Mouse (Mus musculus): ENCODE measurements around the gene Sgcd. TPM values are rescaled to one million over a fixed set of nuclear protein-coding genes. Genes with fewer than 3 reads are reported as not detected.

Gene Sgcd
- total and polyA plus RNA-seq, 3 experiments, result 0.38 to 2.4 (median 0.43) TPM

DNA sequence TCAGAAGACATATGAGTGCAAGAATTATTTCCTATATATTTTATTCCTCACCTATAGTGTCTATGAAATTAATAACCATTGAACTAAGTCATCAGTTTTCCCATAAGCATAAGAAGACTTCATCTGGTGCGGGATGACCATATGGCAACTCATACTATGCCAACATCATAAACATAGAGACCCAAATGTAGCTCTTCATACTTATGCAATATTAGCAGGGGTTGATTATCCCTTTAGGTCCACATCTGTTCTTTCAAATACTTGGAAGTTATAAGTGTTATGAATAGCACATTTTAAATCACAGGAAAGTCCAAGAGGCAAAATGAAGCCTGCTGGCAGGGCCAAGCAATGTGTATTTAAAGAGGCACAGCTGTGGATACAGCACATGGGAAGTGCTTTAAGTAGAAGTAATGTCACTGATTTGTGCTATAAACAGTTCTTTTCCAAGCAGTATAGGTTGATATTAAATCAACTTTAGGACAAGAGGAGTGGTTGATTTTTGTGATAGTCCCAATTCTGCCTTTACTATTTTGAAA lies 690.9 kb downstream of the Sgcd start (continued):
- no peak for TF ChIP-seq HCFC1 (IDR thresholded peaks at IDR 0.05; ENCODE audit: low read depth, low read length)

DNA sequence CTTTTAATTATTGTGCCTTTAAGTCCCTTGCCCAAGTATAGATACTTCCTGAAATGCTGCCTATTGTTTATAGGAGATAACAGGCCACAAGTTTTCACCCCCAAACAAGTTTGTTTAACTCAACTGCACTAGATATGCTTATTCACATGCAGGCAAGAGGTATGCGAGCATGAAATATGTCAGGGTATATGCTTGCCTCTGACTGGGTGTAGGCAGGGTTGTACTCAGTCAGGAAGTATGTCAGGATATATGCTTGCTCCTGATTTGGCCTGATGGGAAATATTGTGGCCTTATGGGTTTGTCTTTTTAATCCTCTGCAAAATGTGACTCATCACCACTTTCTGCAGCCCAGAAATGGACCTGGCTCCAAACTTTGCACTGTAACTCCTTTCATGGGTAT lies 694.0 kb downstream of the Sgcd start:
- Histone ChIP-seq H3K27ac (ENCODE audit: insufficient read depth, low read depth) (no peak overlapping the region), H3K4me2 (ENCODE audit: insufficient read depth, low read depth, poor library complexity, severe bottlenecking) (no peak overlapping the region), H3K79me2 (replicated peaks; ENCODE audit: control insufficient read depth, extremely low read depth, insufficient read depth, poor library complexity, severe bottlenecking) (no peaks in the 10 kb centered on the region), H3K4me3 (replicated peaks in 1 of 3; ENCODE audit: low read depth in 2 of 3, low read length in 2 of 3, poor library complexity in 1 of 3) (no peak overlapping the region), H3K27me3 (replicated peaks) (no peaks in the 10 kb centered on the region), H3K36me3 (replicated peaks in 1 of 2; ENCODE audit: control insufficient read depth in 1 of 2, insufficient read depth in 1 of 2, low read length in 1 of 2) (no peaks in the 10 kb centered on the region), H3K4me1 (ENCODE audit: control insufficient read depth in 1 of 2, insufficient read depth in 2 of 2) (peaks cover 0 to 13% of the 10 kb centered on the region in 2 experiments; a peak in 2 of 4 replicates), H3K9me3 (replicated peaks; ENCODE audit: low read length) (no peaks in the 10 kb centered on the region), H3K9ac (ENCODE audit: insufficient read depth, low read depth) (no peak overlapping the region)
- no peak for DNase-seq (ENCODE audit: extremely low read depth)
- no peak for TF ChIP-seq NELFE (IDR thresholded peaks at IDR 0.05; ENCODE audit: low read depth, low read length)
- TF ChIP-seq SMC3 (IDR thresholded peaks at IDR 0.05; ENCODE audit: low read depth, low read length), result no peak
- no peak for TF ChIP-seq CHD2 (IDR thresholded peaks at IDR 0.05; ENCODE audit: low read length)
- TF ChIP-seq MXI1 (IDR thresholded peaks at IDR 0.05; ENCODE audit: low read depth, low read length), result no peak
- no peak for TF ChIP-seq NRF1 (IDR thresholded peaks at IDR 0.05; ENCODE audit: low read depth, low read length)
- no peak for TF ChIP-seq ZC3H11A (IDR thresholded peaks at IDR 0.05; ENCODE audit: low read depth, low read length)
- TF ChIP-seq TBP (conservative IDR thresholded peaks at IDR 0.05; ENCODE audit: low read depth, low read length), result no peak
- TF ChIP-seq CTCF (conservative IDR thresholded peaks at IDR 0.05 in 1 of 2, IDR thresholded peaks at IDR 0.05 in 1 of 2; ENCODE audit: low read depth in 2 of 2, low read length in 2 of 2), result no peak
- TF ChIP-seq UBTF (IDR thresholded peaks at IDR 0.05; ENCODE audit: low read depth, low read length), result no peak
- TF ChIP-seq EP300 (IDR thresholded peaks at IDR 0.05; ENCODE audit: low read length), result no peak
- TF ChIP-seq E2F4 (IDR thresholded peaks at IDR 0.05; ENCODE audit: insufficient replicate concordance, low read depth, low read length), result no peak
- dilution Hi-C loops (cut with MboI; ENCODE audit: extremely low pct_ligation_motif_present, extremely low pct_unique_long_range_greater_than_20kb, low sequenced_read_pairs), result no loop called here
- in situ Hi-C loops (cut with MboI; ENCODE audit: low pct_ligation_motif_present, low pct_unique_long_range_greater_than_20kb, low sequenced_read_pairs), result no loop called here

DNA sequence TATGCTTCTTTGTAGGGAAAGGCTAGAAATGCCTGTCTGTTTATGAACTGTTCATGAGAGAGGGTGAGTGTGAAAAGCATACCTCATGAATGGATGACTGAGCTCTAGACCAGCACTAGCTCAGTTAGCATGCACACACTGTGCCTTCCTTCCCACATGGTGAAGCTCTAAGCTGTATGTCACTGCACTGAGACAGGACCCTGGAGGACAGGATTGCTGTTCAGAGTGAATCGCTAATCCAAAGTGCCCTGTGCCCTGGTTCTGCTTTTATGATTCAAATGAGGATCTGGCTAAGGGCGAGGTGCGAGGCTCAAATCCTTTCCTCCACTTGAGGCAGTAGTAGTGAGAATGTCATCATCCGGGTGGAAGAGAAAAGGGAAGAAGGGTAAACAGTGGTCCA lies 712.2 kb downstream of the Sgcd start:
- H3K4me2 ChIP-seq (ENCODE audit: insufficient read depth, low read depth, poor library complexity, severe bottlenecking), result no peak overlapping the region
- H3K27ac ChIP-seq (ENCODE audit: insufficient read depth, low read depth), result no peak overlapping the region
- no peaks in the 10 kb centered on the region for H3K9me3 ChIP-seq (replicated peaks; ENCODE audit: low read length)
- no peaks in the 10 kb centered on the region for H3K79me2 ChIP-seq (replicated peaks; ENCODE audit: control insufficient read depth, extremely low read depth, insufficient read depth, poor library complexity, severe bottlenecking)
- H3K4me1 ChIP-seq (ENCODE audit: control insufficient read depth in 1 of 2, insufficient read depth in 2 of 2), result peaks cover 2 to 12% of the 10 kb centered on the region in 2 experiments; a peak in 2 of 4 replicates
- no peak for TF ChIP-seq HCFC1 (IDR thresholded peaks at IDR 0.05; ENCODE audit: low read depth, low read length)
- TF ChIP-seq MAZ (IDR thresholded peaks at IDR 0.05; ENCODE audit: low read depth, low read length), result no peak
- no peak for TF ChIP-seq PAX5 (IDR thresholded peaks at IDR 0.05; ENCODE audit: low read length)
- TF ChIP-seq IRF4 (IDR thresholded peaks at IDR 0.05; ENCODE audit: low read depth, low read length), result no peak
- no peak for TF ChIP-seq SMC3 (IDR thresholded peaks at IDR 0.05; ENCODE audit: low read depth, low read length)
- TF ChIP-seq TBP (conservative IDR thresholded peaks at IDR 0.05; ENCODE audit: low read depth, low read length), result no peak
- TF ChIP-seq RCOR1 (conservative IDR thresholded peaks at IDR 0.05; ENCODE audit: low read depth, low read length), result no peak
- TF ChIP-seq SIN3A (IDR thresholded peaks at IDR 0.05; ENCODE audit: low read length), result no peak
- no peak for TF ChIP-seq JUND (conservative IDR thresholded peaks at IDR 0.05; ENCODE audit: low read depth, low read length)
- no peak for TF ChIP-seq ZNF384 (IDR thresholded peaks at IDR 0.05; ENCODE audit: low read depth, low read length)
- no peak for TF ChIP-seq EP300 (IDR thresholded peaks at IDR 0.05; ENCODE audit: low read length)
- no peak for TF ChIP-seq ELF1 (IDR thresholded peaks at IDR 0.05; ENCODE audit: low read depth, low read length)
- no peak for TF ChIP-seq NRF1 (IDR thresholded peaks at IDR 0.05; ENCODE audit: low read depth, low read length)
- no peak for TF ChIP-seq UBTF (IDR thresholded peaks at IDR 0.05; ENCODE audit: low read depth, low read length)
- no peak for TF ChIP-seq JUN (IDR thresholded peaks at IDR 0.05; ENCODE audit: insufficient read depth, low read depth, low read length)
- no peak for TF ChIP-seq NELFE (IDR thresholded peaks at IDR 0.05; ENCODE audit: low read depth, low read length)
- H3K27me3 ChIP-seq (replicated peaks), result no peaks in the 10 kb centered on the region
- H3K9ac ChIP-seq (ENCODE audit: insufficient read depth, low read depth), result no peak overlapping the region
- in situ Hi-C loops (cut with MboI; ENCODE audit: low pct_ligation_motif_present, low pct_unique_long_range_greater_than_20kb, low sequenced_read_pairs) (no loop called here), dilution Hi-C loops (cut with MboI; ENCODE audit: extremely low pct_ligation_motif_present, extremely low pct_unique_long_range_greater_than_20kb, low sequenced_read_pairs) (no loop called here)
- no peak overlapping the region for H3K4me3 ChIP-seq (replicated peaks in 1 of 3; ENCODE audit: low read depth in 2 of 3, low read length in 2 of 3, poor library complexity in 1 of 3)
- DNase-seq (ENCODE audit: extremely low read depth), result peak; percentile 5
- no peaks in the 10 kb centered on the region for H3K36me3 ChIP-seq (replicated peaks in 1 of 2; ENCODE audit: control insufficient read depth in 1 of 2, insufficient read depth in 1 of 2, low read length in 1 of 2)
